Mouse (Mus musculus): Measurements from ENCODE around the gene Zg16.

- TF ChIP-seq CTCF (IDR thresholded peaks at IDR 0.05; ENCODE audit: low read depth, low read length) (no peak), POLR2A (IDR thresholded peaks at IDR 0.05; ENCODE audit: insufficient read depth, low read length) (no peak)
Observed at GRCm38 (mm10) chr7:127066317-127066716, 20.8 kb downstream of the Zg16 start.

Measured in ES-Bruce4 (cell line).